Mouse (Mus musculus) lung, embryonic 16.5 days (tissue): ENCODE results near the gene Crebl2. TPM values are rescaled to one million over a fixed set of nuclear protein-coding genes. Genes with fewer than 3 reads are reported as not detected.

ENCODE experiments used
- ATAC-seq: fragments of 200-750 bp; cut with Nextera tagmentation; 2 replicates; pipeline ENCODE4 v1.8.0; 2017; ENCODE audit warnings: low read depth, mild to moderate bottlenecking, moderate library complexity
- H3K27ac ChIP-seq: fragments of 300-500 bp; sonication (generic); 2 replicates; pipeline ENCODE4 v1.5.1; 2014; ENCODE audit warnings: mild to moderate bottlenecking, control low read depth, low read length
- H3K27me3 ChIP-seq: fragments of 300-500 bp; sonication (generic); 2 replicates; pipeline ENCODE4 v1.6.1; 2014; ENCODE audit warnings: low read depth, low read length, mixed read lengths; ENCODE audit not compliant: control insufficient read depth, insufficient read depth
- H3K36me3 ChIP-seq: fragments of 300-500 bp; sonication (generic); 2 replicates; pipeline ENCODE4 v1.6.1; 2014; ENCODE audit warnings: low read length; ENCODE audit not compliant: control insufficient read depth, insufficient read depth
- H3K4me1 ChIP-seq: fragments of 300-500 bp; sonication (generic); replicated peaks from 2 replicates; pipeline ENCODE4 v1.6.1; 2014; ENCODE audit warnings: low read length, mixed read lengths; ENCODE audit not compliant: control insufficient read depth, insufficient read depth
- H3K4me2 ChIP-seq: fragments of 300-500 bp; sonication (generic); 2 replicates; pipeline ENCODE4 v1.6.1; 2014; ENCODE audit warnings: low read depth, low read length, control low read depth
- H3K4me3 ChIP-seq: fragments of 300-500 bp; sonication (generic); 2 replicates; pipeline ENCODE4 v1.5.1; 2014; ENCODE audit warnings: mild to moderate bottlenecking, low read length, control low read depth
- H3K9ac ChIP-seq: fragments of 300-500 bp; sonication (generic); 2 replicates; pipeline ENCODE4 v1.6.1; 2014; ENCODE audit warnings: low read length, control low read depth
- H3K9me3 ChIP-seq: fragments of 300-500 bp; sonication (generic); 2 replicates; pipeline ENCODE4 v1.6.1; 2016; ENCODE audit warnings: low read length; ENCODE audit not compliant: control insufficient read depth
- WGBS: fragments of 180-500 bp; shearing (Covaris S2); extraction: QIAGEN DNeasy Blood & Tissue Kit; methylation state at CpG from one replicate; pipeline ENCODE4 v1.1.7; 2014; 5-methylcytosine and 5-hydroxymethylcytosine counted together
- polyA plus RNA-seq: library from polyadenylated mRNA; unstranded; fragments of >200 nt; fragmentation: Nextera tagmentation; extraction: Ambion mirVana; gene quantifications from 2 replicates; pipeline ENCODE4 v1.2.1, GENCODE M21; 2015

The Crebl2 gene
- polyA plus RNA-seq, 1 experiment from 2014 or later, result 3.0 TPM

DNA sequence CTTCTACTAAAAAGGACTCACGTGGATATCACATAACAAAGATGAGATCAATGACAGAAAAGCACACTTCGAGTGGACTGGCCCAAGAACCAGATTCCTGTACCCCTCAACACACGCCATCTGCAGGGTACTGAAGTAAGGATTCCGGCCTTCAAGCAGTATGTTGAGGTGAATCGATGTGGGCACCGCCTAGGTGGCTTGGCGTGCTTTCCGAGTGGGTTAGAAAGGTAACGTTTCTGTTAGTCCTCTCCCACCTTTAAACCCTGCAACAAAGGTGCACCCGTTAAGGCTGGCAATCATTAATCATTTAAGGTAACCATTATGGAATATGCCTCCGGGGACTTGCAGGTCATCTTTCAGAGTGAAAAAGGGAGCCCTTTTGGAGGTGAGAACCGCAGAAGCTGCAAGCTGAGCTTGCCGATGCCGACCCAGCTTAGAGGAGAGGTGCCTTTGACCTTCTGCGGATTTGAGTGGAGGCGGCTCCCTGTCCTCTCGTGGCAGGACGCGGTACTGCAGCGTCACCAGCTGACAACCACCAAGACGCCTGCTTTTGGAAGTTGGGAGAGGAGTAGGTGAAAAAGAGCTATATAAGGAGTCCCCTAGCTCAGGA lies 35.9 kb upstream of the Crebl2 start:
- Histone ChIP-seq H3K9ac (no peak overlapping the region), H3K27me3 (no peaks in the 10 kb centered on the region), H3K9me3 (no peaks in the 10 kb centered on the region), H3K4me1 (peaks cover 10% of the 10 kb centered on the region), H3K36me3 (no peaks in the 10 kb centered on the region), H3K4me2 (peak overlapping the region; percentile 38; the same call in 1 of the 2 replicates), H3K4me3 (no peak overlapping the region), H3K27ac (no peak overlapping the region)
- no peak for ATAC-seq
- 17% methylated on average over 21 of the region's 21 CpGs for WGBS

- Histone ChIP-seq H3K27ac (no peak overlapping the region), H3K4me2 (no peak overlapping the region), H3K4me3 (no peak overlapping the region), H3K27me3 (no peaks in the 10 kb centered on the region), H3K36me3 (no peaks in the 10 kb centered on the region), H3K4me1 (0 out of 2 replicates have a peak, but pooled peaks cover 2% of the 10 kb centered on the region), H3K9ac (no peak overlapping the region), H3K9me3 (no peaks in the 10 kb centered on the region)
- no peak for ATAC-seq
- 87% methylated on average over 10 of the region's 10 CpGs for WGBS
These were observed 33.7 kb upstream of the Crebl2 start for GRCm38 (mm10) chr6:134796297-134796696.

- no peak overlapping the region for H3K4me2 ChIP-seq
- H3K9ac ChIP-seq, result no peak overlapping the region
- H3K27me3 ChIP-seq, result no peaks in the 10 kb centered on the region
- WGBS, result 51% methylated on average over 1 of the region's 1 CpGs
- ATAC-seq, result no peak
- H3K27ac ChIP-seq, result peak overlapping the region; percentile 73; the same call in 1 of the 2 replicates
- H3K4me1 ChIP-seq, result peaks cover 5% of the 10 kb centered on the region; the same call in 1 of the 2 replicates
- H3K4me3 ChIP-seq, result no peak overlapping the region
- H3K36me3 ChIP-seq, result no peaks in the 10 kb centered on the region
- no peaks in the 10 kb centered on the region for H3K9me3 ChIP-seq
These were observed 28.5 kb upstream of the Crebl2 start for GRCm38 (mm10) chr6:134801483-134801882.

DNA sequence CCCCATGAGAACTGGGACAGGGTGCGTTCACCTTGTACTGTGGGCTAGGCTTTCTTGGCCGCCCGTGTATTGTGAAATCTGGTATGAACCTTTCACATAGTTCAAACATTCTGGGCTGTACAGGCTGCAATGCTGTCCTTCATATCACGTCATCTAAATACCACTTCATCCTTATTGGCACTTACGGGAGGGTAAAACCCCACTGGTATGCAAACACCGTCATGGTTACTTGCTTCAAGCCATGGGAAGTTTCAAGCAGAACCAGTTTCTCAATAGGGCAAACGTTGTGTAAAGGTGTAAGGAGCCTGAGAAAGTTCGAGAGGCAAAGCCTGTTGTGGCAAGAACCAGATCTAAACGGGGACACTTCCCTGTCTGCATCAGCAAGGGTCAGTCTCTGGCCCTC lies 27.3 kb upstream of the Crebl2 start:
- Histone ChIP-seq H3K27me3 (no peaks in the 10 kb centered on the region), H3K36me3 (no peaks in the 10 kb centered on the region), H3K9ac (no peak overlapping the region), H3K9me3 (no peaks in the 10 kb centered on the region), H3K27ac (peak overlapping the region; percentile 89), H3K4me3 (no peak overlapping the region), H3K4me1 (peaks cover 5% of the 10 kb centered on the region; the same call in 1 of the 2 replicates), H3K4me2 (no peak overlapping the region)
- ATAC-seq, result peak; percentile 95
- WGBS, result 46% methylated on average over 9 of the region's 9 CpGs

- ATAC-seq, result no peak
- no peaks in the 10 kb centered on the region for H3K27me3 ChIP-seq
These were observed 25.1 kb upstream of the Crebl2 start for GRCm38 (mm10) chr6:134804736-134805277.

DNA sequence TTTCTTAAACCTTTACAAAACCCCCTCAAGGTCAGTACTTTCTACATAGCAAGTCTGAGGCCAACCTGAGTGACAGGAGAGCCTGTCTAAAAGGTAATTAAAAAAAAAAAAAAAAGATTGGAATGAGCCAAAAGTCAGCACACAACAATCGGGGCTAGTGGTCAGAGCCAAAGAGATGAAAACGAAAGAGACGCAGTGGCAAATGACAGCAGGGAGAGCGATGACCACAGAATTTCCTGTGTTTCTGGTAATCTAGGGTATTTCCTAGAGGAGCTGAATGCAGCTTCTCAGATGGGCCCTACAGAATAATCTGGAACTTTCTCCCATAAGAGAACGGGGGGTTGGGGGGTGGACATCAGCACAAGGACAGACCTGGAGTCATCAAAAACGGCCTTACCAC lies 23.8 kb upstream of the Crebl2 start:
- H3K4me1 ChIP-seq, result peaks cover 3% of the 10 kb centered on the region; the same call in 1 of the 2 replicates
- H3K27me3 ChIP-seq, result no peaks in the 10 kb centered on the region
- H3K27ac ChIP-seq, result no peak overlapping the region
- no peak overlapping the region for H3K4me2 ChIP-seq
- WGBS, result 83% methylated on average over 6 of the region's 6 CpGs
- no peak for ATAC-seq
- H3K9me3 ChIP-seq, result no peaks in the 10 kb centered on the region
- no peaks in the 10 kb centered on the region for H3K36me3 ChIP-seq
- no peak overlapping the region for H3K4me3 ChIP-seq
- no peak overlapping the region for H3K9ac ChIP-seq

More at GRCm38 (mm10) chr6:134804736-134805277, 25.1 kb upstream of the Crebl2 start:
- Histone ChIP-seq H3K36me3 (no peaks in the 10 kb centered on the region), H3K27ac (no peak overlapping the region), H3K4me2 (no peak overlapping the region), H3K9ac (no peak overlapping the region), H3K9me3 (no peaks in the 10 kb centered on the region), H3K4me3 (no peak overlapping the region), H3K4me1 (peaks cover 5% of the 10 kb centered on the region; the same call in 1 of the 2 replicates)
- WGBS, result 76% methylated on average over 5 of the region's 5 CpGs

DNA sequence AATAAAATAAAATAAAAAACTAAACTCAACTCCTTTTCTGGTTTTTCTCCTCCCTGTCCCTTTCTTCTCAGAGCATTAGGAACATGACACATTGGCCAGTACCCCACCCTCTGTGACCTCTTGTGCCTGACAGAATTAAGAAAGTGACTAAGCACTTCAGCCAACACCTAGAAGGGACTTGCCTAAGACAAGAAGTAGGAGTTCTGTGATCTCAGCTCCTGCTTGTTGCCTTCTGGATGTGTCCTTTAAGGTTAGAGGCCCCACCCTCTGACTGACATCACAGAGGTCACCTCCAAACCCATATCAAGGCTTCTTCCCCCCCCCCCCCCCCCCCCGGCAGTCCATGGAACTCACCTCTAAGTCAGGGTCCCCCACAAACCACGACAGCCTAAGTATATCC lies 22.9 kb upstream of the Crebl2 start:
- Histone ChIP-seq H3K9ac (no peak overlapping the region), H3K4me2 (no peak overlapping the region), H3K9me3 (no peaks in the 10 kb centered on the region), H3K4me3 (no peak overlapping the region), H3K27me3 (no peaks in the 10 kb centered on the region), H3K36me3 (no peaks in the 10 kb centered on the region), H3K4me1 (peaks cover 3% of the 10 kb centered on the region; the same call in 1 of the 2 replicates), H3K27ac (no peak overlapping the region)
- no peak for ATAC-seq
- WGBS, result 50% methylated on average over 2 of the region's 2 CpGs

DNA sequence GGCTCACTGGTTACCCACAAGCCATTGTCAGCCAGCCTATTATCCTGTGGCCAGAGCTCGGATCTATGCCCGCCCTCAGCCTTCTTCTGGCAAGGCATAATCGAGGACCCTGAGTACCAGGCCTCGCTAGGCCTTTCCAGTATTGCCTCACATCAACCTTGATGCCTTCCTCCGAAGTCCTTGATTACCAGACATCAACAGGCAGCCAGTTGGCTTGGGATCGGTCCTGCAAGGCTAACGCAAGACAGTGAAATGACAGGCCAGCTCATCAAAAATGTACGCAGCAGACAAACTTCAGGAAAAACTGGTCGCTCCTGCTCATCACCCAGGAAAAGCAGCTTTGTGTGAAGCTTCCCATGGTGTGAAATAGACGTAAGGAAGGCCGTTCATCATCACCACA lies 22.2 kb upstream of the Crebl2 start:
- WGBS, result 83% methylated on average over 11 of the region's 11 CpGs
- H3K36me3 ChIP-seq, result no peaks in the 10 kb centered on the region
- no peak overlapping the region for H3K27ac ChIP-seq
- no peaks in the 10 kb centered on the region for H3K27me3 ChIP-seq
- H3K9ac ChIP-seq, result no peak overlapping the region
- H3K9me3 ChIP-seq, result no peaks in the 10 kb centered on the region
- ATAC-seq, result no peak
- no peak overlapping the region for H3K4me3 ChIP-seq
- peaks cover 3% of the 10 kb centered on the region; the same call in 1 of the 2 replicates for H3K4me1 ChIP-seq
- H3K4me2 ChIP-seq, result no peak overlapping the region

DNA sequence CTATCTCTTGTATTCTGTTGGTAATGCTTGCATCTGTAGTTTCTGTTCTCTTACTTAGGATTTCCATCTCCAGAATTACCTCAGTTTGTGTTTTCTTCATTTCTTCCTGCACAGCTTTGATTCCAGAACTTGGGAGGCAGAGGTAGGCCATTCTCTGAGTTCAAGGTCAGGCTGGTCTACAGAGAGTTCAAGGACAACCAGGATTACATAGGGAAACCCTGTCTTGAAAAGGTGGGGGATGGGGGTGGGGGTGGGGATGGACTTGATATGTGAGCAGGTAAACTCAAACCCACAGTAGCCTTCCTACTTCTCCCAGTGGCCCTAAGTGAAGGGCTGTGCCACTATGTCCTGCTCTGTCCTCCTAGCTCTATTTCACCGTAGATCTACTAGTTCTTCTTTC lies 16.9 kb upstream of the Crebl2 start:
- H3K4me2 ChIP-seq, result no peak overlapping the region
- no peak for ATAC-seq
- H3K27ac ChIP-seq, result no peak overlapping the region
- H3K9me3 ChIP-seq, result no peaks in the 10 kb centered on the region
- no peak overlapping the region for H3K9ac ChIP-seq
- WGBS, result 72% methylated on average over 1 of the region's 1 CpGs
- H3K36me3 ChIP-seq, result no peaks in the 10 kb centered on the region
- H3K27me3 ChIP-seq, result no peaks in the 10 kb centered on the region
- H3K4me3 ChIP-seq, result no peak overlapping the region
- H3K4me1 ChIP-seq, result no peaks in the 10 kb centered on the region
